Mouse (Mus musculus) intestine, postnatal 0 days (tissue): ENCODE results near the gene Kcnj15. TPM values are rescaled to one million over a fixed set of nuclear protein-coding genes. Genes with fewer than 3 reads are reported as not detected.

ENCODE experiments used
- ATAC-seq: fragments of 200-750 bp; cut with Nextera tagmentation; 2 replicates; pipeline ENCODE4 v1.8.0; 2017; ENCODE audit warnings: mild to moderate bottlenecking, moderate TSS enrichment, moderate library complexity
- H3K27ac ChIP-seq: fragments of 300-500 bp; sonication (generic); 2 replicates; pipeline ENCODE4 v1.5.1; 2014; ENCODE audit warnings: mild to moderate bottlenecking, low read depth, low read length, moderate library complexity
- H3K27me3 ChIP-seq: fragments of 300-500 bp; sonication (generic); replicated peaks from 2 replicates; pipeline ENCODE4 v1.6.1; 2014; ENCODE audit warnings: low read length, mixed read lengths; ENCODE audit not compliant: control insufficient read depth, insufficient read depth
- H3K36me3 ChIP-seq: fragments of 300-500 bp; sonication (generic); 2 replicates; pipeline ENCODE4 v1.6.1; 2014; ENCODE audit warnings: mild to moderate bottlenecking, moderate library complexity; ENCODE audit not compliant: control insufficient read depth, insufficient read depth
- H3K4me1 ChIP-seq: fragments of 300-500 bp; sonication (generic); replicated peaks from 2 replicates; pipeline ENCODE4 v1.6.1; 2014; ENCODE audit warnings: antibody characterized with exemption, low read length, mixed read lengths; ENCODE audit not compliant: control insufficient read depth, insufficient read depth
- H3K4me2 ChIP-seq: fragments of 300-500 bp; sonication (generic); replicated peaks from 2 replicates; pipeline ENCODE4 v1.6.1; 2014; ENCODE audit warnings: low read depth, mild to moderate bottlenecking, moderate library complexity
- H3K4me3 ChIP-seq: fragments of 300-500 bp; sonication (generic); 2 replicates; pipeline ENCODE4 v1.5.1; 2014; ENCODE audit warnings: low read depth, low read length
- H3K9ac ChIP-seq: fragments of 300-500 bp; sonication (generic); 2 replicates; pipeline ENCODE4 v1.6.1; 2014; ENCODE audit warnings: mild to moderate bottlenecking, low read depth, low read length
- H3K9me3 ChIP-seq: fragments of 300-500 bp; sonication (generic); 2 replicates; pipeline ENCODE4 v1.6.1; 2016; ENCODE audit warnings: mixed run types; ENCODE audit not compliant: control insufficient read depth
- CTCF ChIP-seq: sonication (generic); IDR thresholded peaks from 2 replicates; pipeline ENCODE4 v1.5.1; 2016; ENCODE audit warnings: low read depth, mild to moderate bottlenecking, control low read depth, antibody characterized with exemption, moderate library complexity
- WGBS: fragments of 180-500 bp; shearing (Covaris S2); extraction: QIAGEN DNeasy Blood & Tissue Kit; methylation state at CpG from one replicate; pipeline ENCODE4 v1.1.7; 2014; 5-methylcytosine and 5-hydroxymethylcytosine counted together
- polyA plus RNA-seq: library from polyadenylated mRNA; unstranded; fragments of >200 nt; fragmentation: Nextera tagmentation; extraction: Ambion mirVana; gene quantifications from 2 replicates; pipeline ENCODE4 v1.2.1, GENCODE M21; 2015

The Kcnj15 gene
- 0.27 and 0.29 TPM in 2 replicates for polyA plus RNA-seq

- ATAC-seq, result no peak
- no peaks in the 10 kb centered on the region for H3K36me3 ChIP-seq
- H3K27me3 ChIP-seq, result no peaks in the 10 kb centered on the region
- H3K27ac ChIP-seq, result no peak within 1 kb of the TSS
- 14% methylated on average over 6 of the region's 6 CpGs for WGBS
- H3K4me2 ChIP-seq, result no peak within 1 kb of the TSS
- H3K9me3 ChIP-seq, result no peaks in the 10 kb centered on the region
- H3K4me1 ChIP-seq, result no peaks in the 10 kb centered on the region
- H3K9ac ChIP-seq, result no peak within 1 kb of the TSS
- no peak for TF ChIP-seq CTCF
- no peak within 1 kb of the TSS for H3K4me3 ChIP-seq
Observed at GRCm38 (mm10) chr16:95257266-95257894, at the start of gene Kcnj15. Gene Kcnj15 (plus strand): TSS chr16:95257558.

GRCm38 (mm10) chr16:95208243-95208642 lies 49.1 kb upstream of the Kcnj15 start:
- Histone ChIP-seq H3K36me3 (no peaks in the 10 kb centered on the region), H3K9ac (no peak overlapping the region), H3K4me3 (no peak overlapping the region), H3K27me3 (0 out of 2 replicates have a peak, but pooled peaks cover 2% of the 10 kb centered on the region), H3K27ac (no peak overlapping the region), H3K9me3 (no peaks in the 10 kb centered on the region), H3K4me2 (no peak overlapping the region), H3K4me1 (no peaks in the 10 kb centered on the region; the same call in 1 of the 2 replicates)
- no peak for ATAC-seq
- no peak for TF ChIP-seq CTCF
- WGBS, result 37% methylated on average over 7 of the region's 7 CpGs

- H3K36me3 ChIP-seq, result no peaks in the 10 kb centered on the region
- 48% methylated on average over 1 of the region's 1 CpGs for WGBS
- no peaks in the 10 kb centered on the region; the same call in 1 of the 2 replicates for H3K4me1 ChIP-seq
- H3K9ac ChIP-seq, result no peak overlapping the region
- no peak for ATAC-seq
- no peaks in the 10 kb centered on the region for H3K9me3 ChIP-seq
- 0 out of 2 replicates have a peak, but pooled peaks cover 2% of the 10 kb centered on the region for H3K27me3 ChIP-seq
- TF ChIP-seq CTCF, result peak; percentile 56
- no peak overlapping the region for H3K27ac ChIP-seq
- H3K4me3 ChIP-seq, result no peak overlapping the region
- no peak overlapping the region for H3K4me2 ChIP-seq
Observed at GRCm38 (mm10) chr16:95209011-95209466, 48.3 kb upstream of the Kcnj15 start.

DNA sequence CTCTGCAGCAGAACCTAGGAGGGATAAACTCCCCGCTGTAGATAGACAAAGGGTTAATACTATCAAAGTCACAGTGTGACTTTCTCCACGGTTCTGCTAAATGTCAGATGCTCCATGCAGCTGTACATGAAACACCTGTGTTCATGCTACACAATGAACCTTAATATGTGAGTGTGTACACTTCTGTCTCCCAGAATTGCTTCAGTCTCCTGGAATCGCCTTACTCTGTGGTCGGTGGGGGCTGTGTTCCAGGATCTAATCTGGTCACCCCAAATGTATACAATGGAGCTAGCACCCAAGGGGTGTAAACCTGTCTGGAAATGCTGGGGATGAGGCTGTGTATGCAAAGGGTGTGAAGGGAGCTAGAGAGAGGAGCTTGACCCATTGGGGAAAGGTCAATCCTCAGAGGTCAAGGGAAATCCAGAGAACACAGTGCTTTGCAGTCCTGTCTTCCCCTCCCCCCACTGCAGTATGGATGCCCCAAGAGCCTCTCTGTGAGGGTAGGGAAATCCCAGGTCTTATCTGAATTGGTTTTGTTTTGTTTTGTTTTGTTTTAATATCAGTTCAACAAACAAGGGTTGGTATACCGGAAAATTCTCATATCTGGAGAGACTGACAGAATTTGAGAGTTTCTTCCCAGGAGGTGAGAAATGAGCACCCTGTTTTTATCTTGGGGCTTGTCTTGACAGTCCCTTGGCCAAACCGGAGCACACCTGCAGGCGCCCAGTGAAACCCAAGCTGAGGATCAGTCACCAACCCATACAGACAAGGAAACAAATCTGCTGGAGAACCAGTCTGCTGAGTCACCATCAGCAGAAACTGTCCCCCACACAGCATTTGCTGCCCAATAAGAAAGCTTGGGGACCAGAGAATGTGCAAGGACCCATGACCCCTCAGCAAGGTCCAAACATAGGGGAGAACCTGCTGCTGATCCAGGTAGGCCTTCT lies 42.8 kb upstream of the Kcnj15 start:
- Histone ChIP-seq H3K36me3 (no peaks in the 10 kb centered on the region), H3K27ac (no peak overlapping the region), H3K9ac (no peak overlapping the region), H3K4me2 (no peak overlapping the region), H3K9me3 (no peaks in the 10 kb centered on the region), H3K27me3 (0 out of 2 replicates have a peak, but pooled peaks cover 2% of the 10 kb centered on the region), H3K4me3 (no peak overlapping the region), H3K4me1 (no peaks in the 10 kb centered on the region)
- no peak for TF ChIP-seq CTCF
- ATAC-seq, result no peak
- 65% methylated on average over 7 of the region's 7 CpGs for WGBS

DNA sequence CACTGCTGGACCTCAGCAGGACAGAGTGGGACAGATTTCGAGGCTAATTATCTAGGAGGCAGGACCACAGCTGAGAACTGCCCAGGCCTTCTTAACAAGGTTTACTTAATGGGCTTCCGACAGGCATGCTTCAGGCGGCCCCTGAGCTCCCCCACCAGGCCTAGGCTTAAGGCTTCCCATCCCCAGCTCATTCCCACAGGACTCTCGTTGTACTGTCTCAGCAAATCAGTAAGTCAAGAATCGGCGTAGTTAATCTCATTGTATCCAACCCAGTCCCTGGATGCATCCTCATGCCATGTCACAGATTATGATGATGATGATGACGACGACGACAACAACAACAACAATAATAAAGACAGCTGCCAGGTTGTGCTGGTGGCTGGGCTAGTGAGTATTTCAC lies 41.6 kb upstream of the Kcnj15 start:
- Histone ChIP-seq H3K9ac (no peak overlapping the region), H3K27ac (no peak overlapping the region), H3K27me3 (0 out of 2 replicates have a peak, but pooled peaks cover 2% of the 10 kb centered on the region), H3K4me2 (no peak overlapping the region), H3K9me3 (no peaks in the 10 kb centered on the region), H3K4me3 (no peak overlapping the region), H3K4me1 (no peaks in the 10 kb centered on the region), H3K36me3 (no peaks in the 10 kb centered on the region)
- no peak for ATAC-seq
- WGBS, result 80% methylated on average over 9 of the region's 9 CpGs
- TF ChIP-seq CTCF, result no peak

GRCm38 (mm10) chr16:95216346-95216745 lies 41.0 kb upstream of the Kcnj15 start:
- Histone ChIP-seq H3K4me1 (no peaks in the 10 kb centered on the region), H3K9me3 (no peaks in the 10 kb centered on the region), H3K36me3 (no peaks in the 10 kb centered on the region), H3K9ac (no peak overlapping the region), H3K4me2 (no peak overlapping the region), H3K27ac (no peak overlapping the region), H3K27me3 (no peaks in the 10 kb centered on the region), H3K4me3 (no peak overlapping the region)
- TF ChIP-seq CTCF, result no peak
- no peak for ATAC-seq
- 88% methylated on average over 7 of the region's 7 CpGs for WGBS
